In the genomic region with DNA sequence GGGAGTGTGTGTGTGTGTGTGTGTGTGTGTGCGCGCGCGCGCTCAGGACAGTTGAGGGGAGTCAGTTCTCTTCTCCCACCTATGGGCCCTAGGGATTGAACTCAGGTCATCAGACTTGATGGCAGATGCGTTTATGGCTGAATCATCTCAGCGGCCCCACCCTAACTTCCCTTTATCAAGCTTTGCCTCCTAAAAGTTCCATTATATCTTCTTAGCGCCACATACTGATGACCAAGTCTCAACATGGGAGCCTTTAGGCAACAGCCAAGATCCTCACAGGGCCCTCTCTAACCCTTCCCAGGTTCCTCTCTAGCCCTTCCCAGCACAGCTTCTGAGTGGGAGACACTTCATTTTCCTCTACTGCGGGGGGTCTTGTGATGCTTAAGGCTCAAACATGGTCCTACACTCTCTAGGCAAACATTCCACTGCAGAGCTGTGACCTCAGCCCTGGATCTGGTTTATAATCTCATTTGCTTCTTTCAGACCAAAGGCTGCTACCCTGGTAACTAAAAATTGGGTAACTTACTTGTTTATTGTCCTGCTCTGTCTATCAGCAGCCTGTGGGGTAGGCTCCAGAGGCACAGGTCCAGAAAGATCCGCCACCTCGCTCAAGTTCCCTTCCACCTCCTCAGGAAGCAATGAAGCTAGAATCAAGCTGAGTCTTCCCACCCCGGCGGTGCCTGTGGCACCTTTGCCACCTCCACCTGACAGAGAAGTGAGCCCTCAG, we compare ENCODE assay signal across 36 mouse cellular contexts. TPM values are rescaled to one million over a fixed set of nuclear protein-coding genes. Genes with fewer than 3 reads are reported as not detected.
DNase-seq lines count a peak whose midpoint lies in the region; ATAC-seq lines count a peak whose summit lies in the region.
"Had no signal": no experiment of that assay in that cellular context is flagged by ENCODE, and none has a peak within 500 bp of the region (broad histone marks: within the 10 kb centered on the region; RNA-seq: fewer than 3 reads in every experiment).

No protein-coding gene starts in this region.

- H3K4me2 ChIP-seq in limb, embryonic 11.5 days (ENCODE audit: low read depth, severe bottlenecking) = no peak overlapping the region
- peak overlapping the region; percentile 42; the same call in 1 of the 2 replicates for H3K4me2 ChIP-seq in liver, embryonic 13.5 days
- H3K4me2 ChIP-seq in kidney, embryonic 16.5 days (replicated peaks; ENCODE audit: low read depth, low read length) = no peak overlapping the region
- H3K4me2 ChIP-seq: embryonic facial prominence, embryonic 15.5 days; forebrain, embryonic 13.5 days; heart, embryonic 13.5 days; limb, embryonic 13.5 days; lung, embryonic 15.5 days; midbrain, embryonic 12.5 days had no signal

- H3K9ac ChIP-seq in limb, embryonic 11.5 days (ENCODE audit: low read length) = no peak overlapping the region
- no peak overlapping the region; the same call in 1 of the 2 replicates for H3K9ac ChIP-seq in liver, embryonic 13.5 days
- no peak overlapping the region for H3K9ac ChIP-seq in kidney, embryonic 16.5 days (replicated peaks; ENCODE audit: low read length)
- H3K9ac ChIP-seq: embryonic facial prominence, embryonic 15.5 days; forebrain, embryonic 13.5 days; limb, embryonic 13.5 days; lung, embryonic 15.5 days; midbrain, embryonic 12.5 days had no signal

- no peak overlapping the region for H3K4me3 ChIP-seq in limb, embryonic 11.5 days (ENCODE audit: low read depth, low read length)
- no peak overlapping the region for H3K4me3 ChIP-seq in liver, embryonic 13.5 days (replicated peaks)
- no peak overlapping the region for H3K4me3 ChIP-seq in kidney, embryonic 16.5 days (ENCODE audit: low read length)
- H3K4me3 ChIP-seq: embryonic facial prominence, embryonic 10.5 days; embryonic facial prominence, embryonic 15.5 days; forebrain, embryonic 13.5 days; heart, adult 2 months; heart, embryonic 13.5 days; limb, embryonic 13.5 days; lung, embryonic 15.5 days; midbrain, embryonic 12.5 days had no signal

- H3K27ac ChIP-seq in limb, embryonic 11.5 days (replicated peaks; ENCODE audit: low read depth, low read length) = 0 out of 2 replicates have a peak overlapping the region, but pooled peaks have one; percentile 36
- H3K27ac ChIP-seq in liver, embryonic 13.5 days = peak overlapping the region; percentile 76
- H3K27ac ChIP-seq in kidney, embryonic 16.5 days (ENCODE audit: low read length) = no peak overlapping the region
- H3K27ac ChIP-seq: embryonic facial prominence, embryonic 10.5 days; embryonic facial prominence, embryonic 15.5 days; forebrain, embryonic 13.5 days; limb, embryonic 13.5 days; lung, embryonic 15.5 days; midbrain, embryonic 12.5 days had no signal

- no peaks in the 10 kb centered on the region for H3K9me3 ChIP-seq in limb, embryonic 11.5 days (ENCODE audit: control insufficient read depth, low read length)
- no peaks in the 10 kb centered on the region for H3K9me3 ChIP-seq in liver, embryonic 13.5 days (replicated peaks)
- no peaks in the 10 kb centered on the region for H3K9me3 ChIP-seq in kidney, embryonic 16.5 days (ENCODE audit: low read length)
- H3K9me3 ChIP-seq: embryonic facial prominence, embryonic 10.5 days; embryonic facial prominence, embryonic 15.5 days; forebrain, embryonic 13.5 days; heart, embryonic 13.5 days; limb, embryonic 13.5 days; lung, embryonic 15.5 days; midbrain, embryonic 12.5 days had no signal

- no peaks in the 10 kb centered on the region for H3K27me3 ChIP-seq in limb, embryonic 11.5 days (ENCODE audit: control insufficient read depth, insufficient read depth, low read length)
- H3K27me3 ChIP-seq in liver, embryonic 13.5 days = no peaks in the 10 kb centered on the region
- H3K27me3 ChIP-seq in kidney, embryonic 16.5 days (ENCODE audit: insufficient read depth, low read length) = no peaks in the 10 kb centered on the region
- H3K27me3 ChIP-seq: embryonic facial prominence, embryonic 15.5 days; forebrain, embryonic 13.5 days; heart, embryonic 13.5 days; limb, embryonic 13.5 days; lung, embryonic 15.5 days; midbrain, embryonic 12.5 days had no signal

- peak; percentile 83 for DNase-seq in heart, adult 11 months
- no peak for DNase-seq in heart, adult 8-10 months (ENCODE audit: low spot score)
- DNase-seq in limb, embryonic 11.5 days (ENCODE audit: low spot score) = no peak
- DNase-seq in liver, embryonic 13.5 days = peak; percentile 19
- DNase-seq in lung, adult 18-20 months = no peak
- DNase-seq in yolk sac, embryonic 10.5 days (ENCODE audit: low spot score) = no peak
- DNase-seq: adrenal gland, adult 8-10 months; cerebellum, adult 2 months; cerebellum, postnatal 25 days; gastrocnemius, postnatal 36 days; heart, adult 2 months; heart, postnatal 10 days; kidney, adult 8-10 months; kidney, postnatal 10 days; layer of hippocampus, postnatal 36 days; retina, postnatal 1 day; right cerebral cortex, postnatal 14 days had no signal

- WGBS in limb, embryonic 11.5 days = 92% methylated on average over 13 of the region's 13 CpGs
- 73% methylated on average over 13 of the region's 13 CpGs for WGBS in liver, embryonic 13.5 days (ENCODE audit: insufficient replicate concordance)
- WGBS in kidney, embryonic 16.5 days = 95% methylated on average over 13 of the region's 13 CpGs

- no peaks in the 10 kb centered on the region for H3K4me1 ChIP-seq in limb, embryonic 11.5 days (ENCODE audit: control insufficient read depth, insufficient read depth, low read length)
- H3K4me1 ChIP-seq in liver, embryonic 13.5 days (replicated peaks) = peaks cover 58% of the 10 kb centered on the region
- no peaks in the 10 kb centered on the region for H3K4me1 ChIP-seq in kidney, embryonic 16.5 days (ENCODE audit: insufficient read depth, low read length)
- H3K4me1 ChIP-seq: embryonic facial prominence, embryonic 15.5 days; forebrain, embryonic 13.5 days; limb, embryonic 13.5 days; midbrain, embryonic 12.5 days had no signal

- no peak for ATAC-seq in limb, embryonic 11.5 days (ENCODE audit: insufficient number of reproducible peaks, low FRiP score, low TSS enrichment, low read depth)
- peak; percentile 38 for ATAC-seq in liver, embryonic 13.5 days (ENCODE audit: low read depth)
- peak; percentile 13; the same call in 1 of the 2 replicates for ATAC-seq in megakaryocyte progenitor cell, adult 5-6 weeks (replicated peaks; ENCODE audit: poor library complexity)
- no peak for ATAC-seq in kidney, embryonic 16.5 days (ENCODE audit: low FRiP score, low TSS enrichment)
- ATAC-seq: forebrain, embryonic 13.5 days; hindbrain, embryonic 16.5 days had no signal

- H3K36me3 ChIP-seq in limb, embryonic 11.5 days (ENCODE audit: control insufficient read depth, insufficient read depth, low read length) = peaks cover 14% of the 10 kb centered on the region; the same call in 1 of the 2 replicates
- peaks cover 26% of the 10 kb centered on the region for H3K36me3 ChIP-seq in liver, embryonic 13.5 days
- peaks cover 30% of the 10 kb centered on the region for H3K36me3 ChIP-seq in kidney, embryonic 16.5 days (ENCODE audit: insufficient read depth, low read length)

RNA-seq across cellular contexts. Expression of a gene that starts 11.5 kb away (rescaled TPM):
- not detected for total RNA-seq in heart, adult 8-10 months (2022)
- polyA plus RNA-seq in limb, embryonic 11.5 days (2014; fragmentation: Nextera tagmentation; extraction: Ambion mirVana) = 1.5 and 2.9 TPM in 2 replicates
- 2,174 and 2,280 TPM in 2 replicates for polyA plus RNA-seq in liver, embryonic 13.5 days (2015; fragmentation: Nextera tagmentation; extraction: Ambion mirVana)
- total RNA-seq in megakaryocyte progenitor cell, adult 5-6 weeks (2015) = not detected in 2 replicates
- total RNA-seq in megakaryocyte progenitor cell, adult 5-6 weeks (2017) = not detected in 2 replicates
- polyA plus RNA-seq in kidney, embryonic 16.5 days (2015; fragmentation: Nextera tagmentation; extraction: Ambion mirVana) = 13.6 and 19.3 TPM in 2 replicates
- total RNA-seq: heart, adult 2 months; layer of hippocampus, postnatal 36 days; megakaryocyte, adult 5-6 weeks; monocyte, adult 5-6 weeks had no signal

RNA-seq across cellular contexts. Expression of a gene that starts 18.5 kb away (rescaled TPM):
- total RNA-seq in heart, adult 8-10 months (2022) = not detected
- polyA plus RNA-seq in limb, embryonic 11.5 days (2014; fragmentation: Nextera tagmentation; extraction: Ambion mirVana) = not detected in 2 replicates
- polyA plus RNA-seq in liver, embryonic 13.5 days (2015; fragmentation: Nextera tagmentation; extraction: Ambion mirVana) = 2.7 and 3.1 TPM in 2 replicates
- total RNA-seq in megakaryocyte progenitor cell, adult 5-6 weeks (2015) = not detected in 2 replicates
- not detected in 2 replicates for total RNA-seq in megakaryocyte progenitor cell, adult 5-6 weeks (2017)
- 0.76 and 0.82 TPM in 2 replicates for polyA plus RNA-seq in kidney, embryonic 16.5 days (2015; fragmentation: Nextera tagmentation; extraction: Ambion mirVana)
- total RNA-seq: heart, adult 2 months; heart, postnatal 10 days; left cerebral cortex, postnatal 10 days; megakaryocyte, adult 5-6 weeks; monocyte, adult 5-6 weeks had no signal
- polyA plus RNA-seq: embryonic facial prominence, embryonic 10.5 days; embryonic facial prominence, embryonic 15.5 days; forebrain, embryonic 13.5 days; heart, embryonic 13.5 days; hindbrain, embryonic 11.5 days; hindbrain, embryonic 16.5 days; limb, embryonic 13.5 days; lung, embryonic 15.5 days; midbrain, embryonic 12.5 days; neural tube, embryonic 14.5 days; stomach, embryonic 14.5 days; testis, adult 2 months had no signal

RNA-seq across cellular contexts. Expression of a gene that starts 23.6 kb away (rescaled TPM):
- not detected for total RNA-seq in heart, adult 8-10 months (2022)
- polyA plus RNA-seq in limb, embryonic 11.5 days (2014; fragmentation: Nextera tagmentation; extraction: Ambion mirVana) = not detected in 2 replicates
- polyA plus RNA-seq in liver, embryonic 13.5 days (2015; fragmentation: Nextera tagmentation; extraction: Ambion mirVana) = 0.10 and 0.15 TPM in 2 replicates
- not detected in 2 replicates for total RNA-seq in megakaryocyte progenitor cell, adult 5-6 weeks (2015)
- not detected in 2 replicates for total RNA-seq in megakaryocyte progenitor cell, adult 5-6 weeks (2017)
- 0.25 TPM in 1 of 2 replicates, not detected in the other for polyA plus RNA-seq in kidney, embryonic 16.5 days (2015; fragmentation: Nextera tagmentation; extraction: Ambion mirVana)
- total RNA-seq: gastrocnemius, adult 18-20 months; gastrocnemius, postnatal 36 days; heart, adult 2 months; heart, postnatal 10 days; layer of hippocampus, postnatal 36 days; left cerebral cortex, postnatal 10 days; megakaryocyte, adult 5-6 weeks; monocyte, adult 5-6 weeks had no signal
- polyA plus RNA-seq: embryonic facial prominence, embryonic 10.5 days; heart, embryonic 13.5 days; hindbrain, embryonic 11.5 days; hindbrain, embryonic 16.5 days; midbrain, embryonic 12.5 days; neural tube, embryonic 14.5 days had no signal

RNA-seq across cellular contexts. Expression of a gene that starts 51.5 kb away (rescaled TPM):
- not detected for total RNA-seq in heart, adult 8-10 months (2022)
- 0.08 TPM in 1 of 2 replicates, not detected in the other for polyA plus RNA-seq in limb, embryonic 11.5 days (2014; fragmentation: Nextera tagmentation; extraction: Ambion mirVana)
- 0.73 and 0.83 TPM in 2 replicates for polyA plus RNA-seq in liver, embryonic 13.5 days (2015; fragmentation: Nextera tagmentation; extraction: Ambion mirVana)
- total RNA-seq in megakaryocyte progenitor cell, adult 5-6 weeks (2015) = not detected in 2 replicates
- total RNA-seq in megakaryocyte progenitor cell, adult 5-6 weeks (2017) = not detected in 2 replicates
- not detected in 2 replicates for polyA plus RNA-seq in kidney, embryonic 16.5 days (2015; fragmentation: Nextera tagmentation; extraction: Ambion mirVana)
- total RNA-seq: heart, adult 2 months; heart, postnatal 10 days; layer of hippocampus, postnatal 36 days; left cerebral cortex, postnatal 10 days; monocyte, adult 5-6 weeks had no signal
- polyA plus RNA-seq: cerebellum, adult 2 months; embryonic facial prominence, embryonic 10.5 days; embryonic facial prominence, embryonic 15.5 days; forebrain, embryonic 13.5 days; heart, adult 2 months; heart, embryonic 13.5 days; hindbrain, embryonic 11.5 days; hindbrain, embryonic 16.5 days; intestine, embryonic 14.5 days; limb, embryonic 13.5 days; lung, embryonic 15.5 days; midbrain, embryonic 12.5 days; neural tube, embryonic 14.5 days; stomach, embryonic 14.5 days; testis, adult 2 months had no signal

RNA-seq across cellular contexts. Expression of a gene that starts 56.0 kb away (rescaled TPM):
- total RNA-seq in heart, adult 8-10 months (2022) = 10 to 100 TPM; 18.3 to 25.1 (median 20.9) TPM
- polyA plus RNA-seq in limb, embryonic 11.5 days (2014; fragmentation: Nextera tagmentation; extraction: Ambion mirVana) = 60.4 and 64.2 TPM in 2 replicates
- polyA plus RNA-seq in liver, embryonic 13.5 days (2015; fragmentation: Nextera tagmentation; extraction: Ambion mirVana) = 39.5 and 44.6 TPM in 2 replicates
- 37.9 and 39.9 TPM in 2 replicates for total RNA-seq in megakaryocyte progenitor cell, adult 5-6 weeks (2015)
- 35.1 and 39.7 TPM in 2 replicates for total RNA-seq in megakaryocyte progenitor cell, adult 5-6 weeks (2017)
- 61.1 and 61.9 TPM in 2 replicates for polyA plus RNA-seq in kidney, embryonic 16.5 days (2015; fragmentation: Nextera tagmentation; extraction: Ambion mirVana)

Comparison
In these comparisons a context has a peak if more than half of its experiments do, and no peak if none do; other contexts are left out.
1. DNase-seq: peak in heart, adult 11 months (single experiment) and liver, embryonic 13.5 days (single experiment); none in heart, adult 8-10 months (single experiment), limb, embryonic 11.5 days (single experiment), lung, adult 18-20 months (0 of 2) and yolk sac, embryonic 10.5 days (single experiment).
2. ATAC-seq: peak in liver, embryonic 13.5 days (single experiment) and megakaryocyte progenitor cell, adult 5-6 weeks (single experiment); none in limb, embryonic 11.5 days (single experiment) and kidney, embryonic 16.5 days (single experiment).
3. RNA of a gene that starts 11.5 kb away (polyA plus RNA-seq): 2,174 to 2,280 TPM in liver, embryonic 13.5 days; 13.6 to 19.3 TPM in kidney, embryonic 16.5 days and 1.5 to 2.9 TPM in limb, embryonic 11.5 days; every median in the first group is over 100 times any median in the second.